Mouse (Mus musculus): ENCODE measurements around the gene Fam240a. TPM values are rescaled to one million over a fixed set of nuclear protein-coding genes. Genes with fewer than 3 reads are reported as not detected.
A peak's percentile ranks its signal among the peaks of the same experiment; 100 is the strongest.

Fam240a gene
- total RNA-seq, 2 experiments from 2014 or later = not detected

- no peak for DNase-seq (ENCODE audit: low spot score in 2 of 2)
Measured at GRCm38 (mm10) chr9:110895994-110896393, 20.7 kb downstream of the Fam240a start.

GRCm38 (mm10) chr9:110895507-110895906, 21.2 kb downstream of the Fam240a start:
- DNase-seq (ENCODE audit: low spot score in 2 of 2) = no peak

DNA sequence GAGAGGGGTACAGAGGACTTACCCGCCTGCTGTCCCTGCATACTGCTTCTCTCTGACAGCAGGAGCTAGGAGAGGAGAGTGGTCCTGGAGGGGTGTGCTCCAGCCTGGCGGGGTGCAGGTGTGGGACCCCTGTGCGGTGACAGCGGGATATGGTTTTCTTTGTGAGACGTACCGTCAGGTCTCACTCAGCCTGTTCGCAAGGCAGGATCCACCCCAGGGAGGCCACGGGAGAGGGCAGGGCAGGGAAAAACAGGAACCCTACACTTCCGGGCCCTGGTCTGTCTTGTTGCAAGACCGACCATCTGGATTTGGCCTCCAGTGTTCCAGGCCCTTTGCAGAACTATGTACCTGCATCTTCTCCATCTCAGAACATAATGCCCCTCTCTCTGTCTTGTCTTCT, 23.2 kb downstream of the Fam240a start:
- no peak for DNase-seq (ENCODE audit: low spot score in 2 of 2)

DNA sequence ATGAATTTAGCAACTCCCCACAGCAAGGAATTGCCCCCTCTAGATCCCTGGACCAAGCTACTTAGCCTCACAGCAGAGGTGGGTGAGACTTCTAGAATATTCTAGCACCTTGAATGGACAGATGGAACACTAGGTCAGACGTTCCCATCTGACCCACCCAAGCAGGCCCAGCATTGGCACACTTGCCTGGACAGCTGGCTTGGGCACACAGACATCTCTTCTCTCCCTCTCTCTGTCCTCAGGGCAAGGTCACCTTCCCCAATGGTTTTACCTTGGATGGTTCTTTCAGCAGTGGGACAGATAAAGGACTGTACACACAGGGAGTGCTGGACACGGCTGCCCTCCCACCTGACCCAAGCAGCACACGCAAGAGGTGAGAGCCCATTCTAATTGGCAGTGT, 24.1 kb downstream of the Fam240a start:
- no peak for DNase-seq (ENCODE audit: low spot score in 2 of 2)

DNA sequence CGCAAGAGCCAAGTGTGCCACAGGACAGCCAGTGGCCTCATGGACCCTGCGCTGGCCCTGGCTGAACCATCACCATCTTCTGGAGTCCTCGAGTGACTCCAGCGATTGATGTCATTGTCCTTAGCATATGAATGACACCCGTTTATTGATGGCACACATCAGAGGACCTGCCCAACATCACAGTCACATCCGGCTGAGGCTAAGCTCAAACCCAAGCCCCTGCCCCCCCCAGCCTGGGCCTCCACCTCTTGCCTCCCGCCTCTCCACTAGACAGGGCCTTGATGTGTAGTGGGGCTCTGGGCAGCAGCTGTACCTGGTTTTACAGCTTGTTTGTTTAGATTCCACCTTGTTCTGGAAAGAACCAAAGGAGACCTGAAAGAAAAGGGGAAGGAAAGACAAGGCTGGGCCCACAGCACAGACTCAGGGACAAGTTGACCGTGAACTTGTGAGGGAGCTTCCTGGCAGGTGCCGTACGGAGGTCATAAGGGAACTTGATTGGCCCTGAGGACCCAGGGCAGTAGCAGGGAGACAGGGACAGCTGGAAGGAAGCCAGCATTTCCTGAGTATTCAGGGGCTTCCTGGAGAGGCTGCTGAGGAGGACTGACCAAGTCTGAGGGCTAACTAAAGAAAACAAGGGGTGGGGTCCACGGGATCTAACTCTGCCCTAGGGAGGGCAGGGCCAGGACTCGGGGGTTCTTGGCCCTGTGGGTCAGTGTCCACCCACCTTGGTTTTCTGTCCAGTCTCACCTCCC, 25.4 kb downstream of the Fam240a start:
- DNase-seq (ENCODE audit: low spot score in 2 of 2) = no peak

- DNase-seq (ENCODE audit: low spot score in 2 of 2) = no peak
Measured at GRCm38 (mm10) chr9:110890026-110890783, 26.5 kb downstream of the Fam240a start.

DNA sequence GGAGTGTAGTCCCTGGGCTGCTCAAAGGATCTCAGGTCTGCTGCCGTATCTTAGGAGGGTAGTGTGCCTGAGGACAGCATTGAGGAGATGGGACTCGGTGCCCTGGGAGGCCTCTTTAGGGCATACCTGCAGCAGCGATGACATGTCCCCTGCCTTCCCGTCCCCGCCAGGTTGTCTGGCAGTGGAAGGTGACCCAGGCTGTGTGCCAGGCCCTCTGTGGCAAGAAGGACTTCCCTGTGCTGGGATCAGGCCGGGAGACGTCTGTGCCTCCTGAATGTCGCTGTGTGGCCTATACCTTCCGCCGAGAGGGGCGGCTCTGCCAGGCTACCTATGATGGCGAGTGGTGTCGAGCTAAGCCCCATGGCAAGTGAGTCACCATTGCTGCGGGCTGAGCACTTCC, 27.7 kb downstream of the Fam240a start:
- DNase-seq (ENCODE audit: low spot score in 2 of 2) = no peak

- no peak for DNase-seq (ENCODE audit: low spot score in 2 of 2)
Measured at GRCm38 (mm10) chr9:110887388-110888303, 29.0 kb downstream of the Fam240a start.

- DNase-seq (ENCODE audit: low spot score in 2 of 2) = no peak
Measured at GRCm38 (mm10) chr9:110881953-110882352, 34.7 kb downstream of the Fam240a start.

- no peak for DNase-seq (ENCODE audit: low spot score in 2 of 2)
Measured at GRCm38 (mm10) chr9:110880772-110881171, 35.9 kb downstream of the Fam240a start.

- DNase-seq (ENCODE audit: low spot score in 2 of 2) = peak in 1 of 2 experiments; percentile 47
Measured at GRCm38 (mm10) chr9:110879998-110880561, 36.6 kb downstream of the Fam240a start, which contains the start of gene Tmie. Gene Tmie (minus strand): TSS chr9:110880113.

GRCm38 (mm10) chr9:110879191-110879920, 37.3 kb downstream of the Fam240a start, which contains the start of gene Als2cl:
Gene Als2cl (plus strand): TSS chr9:110879870.
- no peak for DNase-seq (ENCODE audit: low spot score in 2 of 2)

DNA sequence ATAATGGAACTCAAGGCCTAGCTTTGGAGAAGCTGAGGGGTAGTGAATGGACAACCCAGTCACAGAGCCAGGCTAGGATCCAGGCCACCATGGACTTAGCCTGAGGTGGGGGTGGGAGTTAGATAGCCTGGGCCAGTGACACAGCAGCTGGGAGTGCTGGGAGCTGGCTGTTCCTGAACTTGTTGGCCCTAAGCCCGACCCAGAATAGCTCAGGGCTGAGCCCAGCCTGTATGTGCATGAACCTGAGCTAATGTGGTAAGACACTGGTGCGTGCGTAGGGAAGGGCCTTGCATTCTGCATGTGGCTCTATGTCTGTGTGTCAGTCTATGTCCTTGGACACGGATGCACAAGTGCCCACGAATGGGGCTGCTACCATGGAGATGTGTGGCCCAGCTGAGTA, 38.8 kb downstream of the Fam240a start:
- no peak for DNase-seq (ENCODE audit: low spot score in 2 of 2)

GRCm38 (mm10) chr9:110877353-110877752, 39.3 kb downstream of the Fam240a start:
- no peak for DNase-seq (ENCODE audit: low spot score in 2 of 2)

GRCm38 (mm10) chr9:110875288-110875695, 41.4 kb downstream of the Fam240a start:
- DNase-seq (ENCODE audit: low spot score in 2 of 2) = no peak

DNA sequence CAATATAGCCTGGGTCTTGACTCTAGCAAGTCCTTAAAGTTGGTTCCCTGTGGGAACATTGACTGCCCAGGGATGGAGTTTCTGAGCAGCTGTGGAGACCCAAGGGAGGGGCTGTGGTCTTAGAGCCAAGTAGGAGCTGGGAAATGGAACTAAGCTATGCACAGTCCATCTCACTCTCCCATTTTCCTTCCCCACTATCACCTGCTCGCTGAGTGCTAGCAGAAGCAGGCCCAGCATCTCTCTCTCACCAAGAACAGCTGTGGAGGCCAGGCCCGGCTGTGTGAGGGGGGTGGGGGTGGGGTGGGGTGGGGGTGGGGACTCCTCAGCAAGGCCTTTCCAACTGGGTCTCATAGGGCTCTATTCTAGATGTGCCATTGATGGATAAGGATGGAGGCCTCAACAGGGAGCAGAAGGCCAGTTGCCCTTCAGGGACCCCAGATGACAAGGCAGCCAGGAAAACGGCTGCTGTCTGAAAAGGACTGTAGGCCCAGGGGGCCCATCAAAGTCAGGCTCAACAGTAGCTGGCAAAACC, 41.9 kb downstream of the Fam240a start:
- no peak for DNase-seq (ENCODE audit: low spot score in 2 of 2)

- no peak for DNase-seq (ENCODE audit: low spot score in 2 of 2)
Measured at GRCm38 (mm10) chr9:110873681-110874659, 42.7 kb downstream of the Fam240a start.

- DNase-seq (ENCODE audit: low spot score in 2 of 2) = no peak
Measured at GRCm38 (mm10) chr9:110871030-110871429, 45.6 kb downstream of the Fam240a start.
